ENCODE assay signal across 22 mouse cellular contexts in genomic region chr2:119277810-119278209, GRCm38 (mm10). TPM values are rescaled to one million over a fixed set of nuclear protein-coding genes. Genes with fewer than 3 reads are reported as not detected.
"Had no signal": no experiment of that assay in that cellular context is flagged by ENCODE, and none has a peak within 500 bp of the region (broad histone marks: within the 10 kb centered on the region; RNA-seq: fewer than 3 reads in every experiment).

No protein-coding gene starts in this region.

- H3K27me3 ChIP-seq: midbrain, embryonic 15.5 days had no signal

- DNase-seq: lung, adult 18-20 months; lung, embryonic 14.5 days; lung, postnatal 10 days; lung, postnatal 4 days; right cerebral cortex, adult 18-20 months; right cerebral cortex, postnatal 25 days; right cerebral cortex, postnatal 4 days; spleen, adult 18-20 months; thymus, adult 2 months; thymus, postnatal 14 days; thymus, postnatal 36 days had no signal

- H3K4me1 ChIP-seq: liver, embryonic 12.5 days; midbrain, embryonic 10.5 days; midbrain, embryonic 13.5 days; midbrain, embryonic 15.5 days; neural tube, embryonic 13.5 days; neural tube, embryonic 15.5 days had no signal

- H3K9ac ChIP-seq: liver, embryonic 12.5 days; liver, embryonic 14.5 days; lung, embryonic 14.5 days; midbrain, embryonic 13.5 days; midbrain, embryonic 15.5 days; neural tube, embryonic 13.5 days; neural tube, embryonic 15.5 days had no signal

- H3K9me3 ChIP-seq: liver, embryonic 12.5 days; midbrain, embryonic 10.5 days; midbrain, embryonic 13.5 days; midbrain, embryonic 15.5 days; neural tube, embryonic 13.5 days; neural tube, embryonic 15.5 days had no signal

- H3K4me3 ChIP-seq: liver, embryonic 12.5 days; midbrain, embryonic 10.5 days; midbrain, embryonic 13.5 days; midbrain, embryonic 15.5 days; myocyte; neural tube, embryonic 13.5 days; neural tube, embryonic 15.5 days had no signal

- H3K36me3 ChIP-seq: liver, embryonic 12.5 days; midbrain, embryonic 10.5 days; midbrain, embryonic 13.5 days; midbrain, embryonic 15.5 days; neural tube, embryonic 13.5 days; neural tube, embryonic 15.5 days had no signal

- H3K27ac ChIP-seq: liver, embryonic 12.5 days; liver, embryonic 14.5 days; midbrain, embryonic 10.5 days; midbrain, embryonic 13.5 days; midbrain, embryonic 15.5 days; neural tube, embryonic 13.5 days; neural tube, embryonic 15.5 days had no signal

- ATAC-seq: liver, embryonic 12.5 days; midbrain, embryonic 13.5 days; midbrain, embryonic 15.5 days had no signal

- H3K4me2 ChIP-seq: liver, embryonic 12.5 days; lung, embryonic 14.5 days; midbrain, embryonic 13.5 days; midbrain, embryonic 15.5 days; neural tube, embryonic 13.5 days; neural tube, embryonic 15.5 days had no signal

RNA-seq across cellular contexts. Expression of gene Rhov, which starts 6.7 kb away (rescaled TPM):
- polyA plus RNA-seq: liver, adult 2 months had no signal

RNA-seq across cellular contexts. Expression of gene Dll4, which starts 47.8 kb away (rescaled TPM):
- polyA plus RNA-seq: myocyte had no signal

RNA-seq across cellular contexts. Expression of gene Ppp1r14d, which starts 48.1 kb away (rescaled TPM):
- polyA plus RNA-seq: liver, embryonic 12.5 days; liver, embryonic 14.5 days; liver, embryonic 16.5 days; midbrain, embryonic 10.5 days; midbrain, embryonic 13.5 days; midbrain, embryonic 15.5 days; neural tube, embryonic 11.5 days; neural tube, embryonic 13.5 days; neural tube, embryonic 15.5 days had no signal
